ENCODE assay signal across 15 mouse cellular contexts in the genomic region with DNA sequence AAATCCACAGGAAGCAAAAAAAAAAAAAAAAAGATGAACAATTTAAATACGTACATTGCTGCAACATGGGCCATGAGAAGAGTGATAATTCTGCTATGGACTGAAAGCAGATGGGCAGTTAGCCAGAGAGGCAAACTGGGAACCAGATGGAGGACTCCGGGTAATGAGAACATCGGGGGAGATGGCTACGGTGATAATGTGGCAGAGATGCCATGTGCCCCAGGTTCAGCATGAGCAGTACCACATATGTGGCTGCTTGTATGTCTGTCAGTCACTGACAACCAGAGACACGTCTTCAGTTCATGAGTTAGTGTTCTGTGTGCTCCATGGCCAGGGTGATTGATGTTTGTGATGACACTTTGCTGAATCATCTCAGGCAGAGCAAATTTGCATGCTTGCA.
A peak's percentile ranks its signal among the peaks of the same experiment; 100 is the strongest.
DNase-seq lines count a peak whose midpoint lies in the region.
"Had no signal": no experiment of that assay in that cellular context is flagged by ENCODE, and none has a peak within 500 bp of the region (broad histone marks: within the 10 kb centered on the region; RNA-seq: fewer than 3 reads in every experiment).

No protein-coding gene starts in this region.

- intact Hi-C loops in heart, postnatal 10 days (cut with DNase I): no loop called here

- DNase-seq in cerebellum, postnatal 10 days: peak; percentile 49 to 69
- no peak for DNase-seq in cerebellum, adult 9-10 months
- DNase-seq in layer of hippocampus, adult 11-12 months (ENCODE audit: low spot score): peak; percentile 35
- DNase-seq in layer of hippocampus, adult 9-10 months (ENCODE audit: low spot score): no peak
- peak; percentile 20 for DNase-seq in MN1 (ENCODE audit: low spot score)
- DNase-seq in layer of hippocampus, adult 9-11 months: peak; percentile 39
- no peak for DNase-seq in heart, postnatal 10 days
- DNase-seq: adrenal gland, adult 8-10 months; gastrocnemius, postnatal 14 days; heart, adult 2 months; kidney, adult 18-20 months; liver; lung, adult 18-20 months; lung, postnatal 14 days; retina, postnatal 1 day had no signal

Comparison
In these comparisons a context has a peak if more than half of its experiments do, and no peak if none do; other contexts are left out.
1. DNase-seq: peak in cerebellum, postnatal 10 days (2 of 2), layer of hippocampus, adult 11-12 months (single experiment), MN1 (single experiment) and layer of hippocampus, adult 9-11 months (single experiment); none in cerebellum, adult 9-10 months (single experiment), layer of hippocampus, adult 9-10 months (single experiment) and heart, postnatal 10 days (0 of 2).